Mouse (Mus musculus): ENCODE results near the gene Irf3. TPM values are rescaled to one million over a fixed set of nuclear protein-coding genes. Genes with fewer than 3 reads are reported as not detected.

Gene Irf3
- polyA plus RNA-seq, 1 experiment, result 277 TPM

DNA sequence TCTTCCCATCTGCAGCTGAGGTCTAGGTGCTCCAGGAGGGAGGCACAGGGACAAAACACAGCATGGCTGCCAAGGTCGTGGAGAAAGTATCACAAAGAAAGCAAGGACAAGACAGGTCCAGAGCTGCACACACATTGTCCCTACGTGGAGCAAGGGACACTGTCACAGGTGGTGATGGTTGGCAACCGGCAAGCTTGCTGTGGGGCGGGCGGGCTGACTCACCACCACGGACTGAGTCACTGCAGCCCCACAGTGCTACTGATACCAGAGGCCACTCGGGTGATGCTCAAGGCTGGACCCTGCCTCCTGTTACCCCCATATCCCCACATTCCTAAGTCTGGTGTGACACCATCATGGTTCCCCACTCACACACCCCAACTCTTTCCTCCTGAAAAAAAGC is 5.0 kb downstream of the Irf3 start:
- H3K36me3 ChIP-seq (ENCODE audit: control insufficient read depth, insufficient read depth, low read length), result peaks cover 57% of the 10 kb centered on the region

DNA sequence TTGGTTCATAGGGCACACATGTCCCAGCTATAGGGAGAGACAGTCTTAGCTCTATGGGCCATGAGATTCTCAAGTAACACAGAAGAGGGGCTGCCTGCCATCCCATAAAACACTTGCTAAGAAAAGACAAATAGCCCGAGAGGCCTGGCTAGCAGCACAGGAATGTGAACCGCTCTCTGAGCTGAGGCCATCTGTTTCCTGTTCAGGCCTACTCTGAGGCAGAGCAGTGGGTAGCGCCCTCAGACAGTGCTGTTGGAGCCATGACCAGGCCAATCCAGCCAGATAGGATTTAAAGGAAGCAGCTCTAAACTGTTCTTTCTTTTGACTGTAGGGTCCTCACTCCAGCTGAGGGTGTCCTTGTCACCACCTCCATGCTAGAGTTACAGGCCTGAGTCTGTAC is 7.1 kb downstream of the Irf3 start:
- Histone ChIP-seq H3K27me3 (ENCODE audit: control insufficient read depth, insufficient read depth, low read length) (no peaks in the 10 kb centered on the region), H3K4me3 (ENCODE audit: control insufficient read depth, insufficient read depth, low read length) (no peak overlapping the region), H3K36me3 (ENCODE audit: control insufficient read depth, insufficient read depth, low read length) (peaks cover 63% of the 10 kb centered on the region), H3K27ac (ENCODE audit: control insufficient read depth, insufficient read depth, low read length) (no peak overlapping the region), H3K4me1 (replicated peaks; ENCODE audit: control insufficient read depth, insufficient read depth, low read length) (peaks cover 2% of the 10 kb centered on the region; the same call in 1 of the 2 replicates)
- no peak for DNase-seq
- TF ChIP-seq CTCF (IDR thresholded peaks at IDR 0.05; ENCODE audit: borderline replicate concordance, control insufficient read depth, extremely low read depth, insufficient read depth, low read length, poor library complexity), result no peak
- no peak for TF ChIP-seq POLR2A (IDR thresholded peaks at IDR 0.05; ENCODE audit: control insufficient read depth, extremely low read depth, insufficient read depth, low read length, poor library complexity)
- WGBS, result 72% methylated on average over 3 of the region's 3 CpGs

More for the DNA sequence above, 5.0 kb downstream of the Irf3 start:
- no peak for TF ChIP-seq CTCF (IDR thresholded peaks at IDR 0.05; ENCODE audit: borderline replicate concordance, control insufficient read depth, extremely low read depth, insufficient read depth, low read length, poor library complexity)
- no peak for TF ChIP-seq POLR2A (IDR thresholded peaks at IDR 0.05; ENCODE audit: control insufficient read depth, extremely low read depth, insufficient read depth, low read length, poor library complexity)
- WGBS, result 90% methylated on average over 7 of the region's 7 CpGs
- Histone ChIP-seq H3K27me3 (ENCODE audit: control insufficient read depth, insufficient read depth, low read length) (no peaks in the 10 kb centered on the region), H3K4me3 (ENCODE audit: control insufficient read depth, insufficient read depth, low read length) (no peak overlapping the region), H3K4me1 (replicated peaks; ENCODE audit: control insufficient read depth, insufficient read depth, low read length) (peaks cover 11% of the 10 kb centered on the region), H3K27ac (ENCODE audit: control insufficient read depth, insufficient read depth, low read length) (no peak overlapping the region)
- DNase-seq, result no peak

DNA sequence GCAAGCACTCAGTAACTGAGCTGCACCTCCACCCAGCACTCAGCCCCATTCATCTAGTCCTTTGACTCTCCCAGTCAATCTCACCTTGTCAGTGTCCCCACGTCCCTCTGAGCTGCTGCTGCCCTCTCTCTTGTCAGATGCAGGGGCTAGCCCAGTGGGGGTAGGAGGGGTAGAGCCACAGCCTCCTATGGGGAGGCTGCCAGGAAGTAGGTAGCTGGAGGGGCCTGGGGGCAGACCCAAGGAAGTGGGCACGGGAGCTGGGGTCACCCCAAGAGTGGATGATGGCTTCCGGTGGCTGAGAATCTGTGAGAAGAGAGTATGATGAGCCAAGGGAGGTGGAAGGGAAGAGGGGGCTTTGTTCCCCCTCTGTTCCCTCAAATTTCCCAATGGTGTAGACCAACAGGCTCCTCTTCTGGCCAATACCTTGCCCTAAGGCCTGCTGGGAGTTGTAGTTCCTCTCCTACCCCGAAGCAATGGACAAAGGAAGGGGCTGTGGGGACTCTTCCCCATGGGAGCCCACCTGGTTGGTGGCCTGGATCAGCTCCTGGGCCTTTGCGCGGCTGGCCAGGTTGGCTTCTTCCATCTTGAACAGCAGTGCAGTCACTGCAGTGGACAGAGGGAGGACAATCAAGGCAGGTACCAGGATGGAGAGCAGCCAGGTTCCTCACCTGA is 8.0 kb downstream of the Irf3 start:
- 89% methylated on average over 6 of the region's 6 CpGs for WGBS
- TF ChIP-seq POLR2A (IDR thresholded peaks at IDR 0.05; ENCODE audit: control insufficient read depth, extremely low read depth, insufficient read depth, low read length, poor library complexity) (no peak), CTCF (IDR thresholded peaks at IDR 0.05; ENCODE audit: borderline replicate concordance, control insufficient read depth, extremely low read depth, insufficient read depth, low read length, poor library complexity) (no peak)
- H3K4me1 ChIP-seq (replicated peaks; ENCODE audit: control insufficient read depth, insufficient read depth, low read length), result no peaks in the 10 kb centered on the region
- peaks cover 63% of the 10 kb centered on the region for H3K36me3 ChIP-seq (ENCODE audit: control insufficient read depth, insufficient read depth, low read length)
- H3K27me3 ChIP-seq (ENCODE audit: control insufficient read depth, insufficient read depth, low read length), result no peaks in the 10 kb centered on the region
- no peak for DNase-seq
- no peak overlapping the region for H3K4me3 ChIP-seq (ENCODE audit: control insufficient read depth, insufficient read depth, low read length)
- no peak overlapping the region for H3K27ac ChIP-seq (ENCODE audit: control insufficient read depth, insufficient read depth, low read length)

DNA sequence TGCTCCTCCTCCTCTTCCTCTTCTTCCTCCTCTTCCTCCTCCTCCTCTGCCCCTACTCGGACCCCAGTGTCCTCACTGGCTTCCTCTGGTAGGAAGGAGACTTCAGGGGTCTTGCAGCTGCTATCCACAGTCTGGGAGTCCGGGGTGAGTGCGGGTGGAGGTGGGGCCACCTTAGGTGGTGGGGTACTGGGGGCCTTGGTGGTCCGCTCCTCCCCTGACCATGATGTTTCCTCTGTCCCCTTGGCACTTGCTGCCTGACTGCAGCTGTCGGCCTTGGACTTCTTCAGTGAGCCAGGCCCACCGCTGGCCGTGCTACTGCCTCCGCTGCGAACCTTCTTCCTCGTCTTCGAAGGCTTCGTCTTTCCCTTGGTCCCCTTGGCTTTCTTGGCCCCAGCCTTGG is 9.1 kb downstream of the Irf3 start:
- no peak overlapping the region for H3K27ac ChIP-seq (ENCODE audit: control insufficient read depth, insufficient read depth, low read length)
- no peak for DNase-seq
- peaks cover 55% of the 10 kb centered on the region for H3K36me3 ChIP-seq (ENCODE audit: control insufficient read depth, insufficient read depth, low read length)
- no peak overlapping the region for H3K4me3 ChIP-seq (ENCODE audit: control insufficient read depth, insufficient read depth, low read length)
- 97% methylated on average over 12 of the region's 12 CpGs for WGBS
- H3K27me3 ChIP-seq (ENCODE audit: control insufficient read depth, insufficient read depth, low read length), result no peaks in the 10 kb centered on the region
- H3K4me1 ChIP-seq (replicated peaks; ENCODE audit: control insufficient read depth, insufficient read depth, low read length), result no peaks in the 10 kb centered on the region
- TF ChIP-seq CTCF (IDR thresholded peaks at IDR 0.05; ENCODE audit: borderline replicate concordance, control insufficient read depth, extremely low read depth, insufficient read depth, low read length, poor library complexity) (no peak), POLR2A (IDR thresholded peaks at IDR 0.05; ENCODE audit: control insufficient read depth, extremely low read depth, insufficient read depth, low read length, poor library complexity) (no peak)

DNA sequence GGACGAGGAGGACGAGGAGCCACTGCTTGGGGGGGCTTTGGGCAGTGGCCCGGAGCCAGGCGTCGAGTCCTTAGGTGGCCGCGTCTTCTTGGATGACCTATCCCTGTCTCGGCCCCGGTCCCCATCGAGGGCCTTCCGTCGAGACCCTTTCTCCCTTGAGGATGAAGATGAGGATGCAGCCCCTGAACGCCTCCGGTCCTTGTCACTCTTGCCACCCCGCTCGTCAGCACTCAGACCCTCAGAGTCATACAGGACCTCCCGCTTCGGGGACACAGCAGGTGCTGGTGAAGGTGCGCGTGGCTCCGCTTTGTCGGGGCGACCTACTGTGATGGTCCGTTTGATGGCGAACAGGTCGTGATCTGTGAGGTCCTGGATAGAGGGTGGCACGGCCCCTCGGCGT is 9.7 kb downstream of the Irf3 start:
- Histone ChIP-seq H3K36me3 (ENCODE audit: control insufficient read depth, insufficient read depth, low read length) (peaks cover 55% of the 10 kb centered on the region), H3K27ac (ENCODE audit: control insufficient read depth, insufficient read depth, low read length) (no peak overlapping the region), H3K4me1 (replicated peaks; ENCODE audit: control insufficient read depth, insufficient read depth, low read length) (no peaks in the 10 kb centered on the region), H3K27me3 (ENCODE audit: control insufficient read depth, insufficient read depth, low read length) (no peaks in the 10 kb centered on the region), H3K4me3 (ENCODE audit: control insufficient read depth, insufficient read depth, low read length) (no peak overlapping the region)
- DNase-seq, result no peak
- 98% methylated on average over 29 of the region's 29 CpGs for WGBS
- TF ChIP-seq CTCF (IDR thresholded peaks at IDR 0.05; ENCODE audit: borderline replicate concordance, control insufficient read depth, extremely low read depth, insufficient read depth, low read length, poor library complexity) (no peak), POLR2A (IDR thresholded peaks at IDR 0.05; ENCODE audit: control insufficient read depth, extremely low read depth, insufficient read depth, low read length, poor library complexity) (no peak)

DNA sequence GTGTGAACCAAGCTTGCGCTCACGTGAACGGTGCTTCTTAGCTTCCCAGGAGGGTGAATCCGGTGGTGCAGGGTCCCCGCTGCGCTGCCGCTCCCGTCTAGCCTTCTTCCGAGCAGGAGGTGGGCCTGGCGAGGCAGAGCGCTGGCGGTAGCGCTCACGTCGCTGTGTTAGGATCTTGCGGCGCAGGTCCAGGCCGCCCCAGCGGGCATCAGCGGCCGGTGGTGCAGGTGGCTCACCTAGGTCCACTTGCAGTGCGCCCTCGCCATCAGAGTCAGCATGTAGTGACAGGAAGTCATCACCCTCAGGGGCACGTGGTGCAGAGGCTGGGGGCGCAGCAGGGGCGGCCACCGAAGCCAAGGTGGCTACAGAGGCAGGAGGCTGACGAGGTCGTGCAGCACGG is 10.4 kb downstream of the Irf3 start:
- H3K36me3 ChIP-seq (ENCODE audit: control insufficient read depth, insufficient read depth, low read length), result peaks cover 53% of the 10 kb centered on the region
- H3K4me3 ChIP-seq (ENCODE audit: control insufficient read depth, insufficient read depth, low read length), result no peak overlapping the region
- H3K27ac ChIP-seq (ENCODE audit: control insufficient read depth, insufficient read depth, low read length), result no peak overlapping the region
- H3K27me3 ChIP-seq (ENCODE audit: control insufficient read depth, insufficient read depth, low read length), result no peaks in the 10 kb centered on the region
- no peaks in the 10 kb centered on the region for H3K4me1 ChIP-seq (replicated peaks; ENCODE audit: control insufficient read depth, insufficient read depth, low read length)
- WGBS, result 97% methylated on average over 30 of the region's 30 CpGs
- TF ChIP-seq POLR2A (IDR thresholded peaks at IDR 0.05; ENCODE audit: control insufficient read depth, extremely low read depth, insufficient read depth, low read length, poor library complexity), result no peak
- no peak for TF ChIP-seq CTCF (IDR thresholded peaks at IDR 0.05; ENCODE audit: borderline replicate concordance, control insufficient read depth, extremely low read depth, insufficient read depth, low read length, poor library complexity)
- DNase-seq, result no peak

DNA sequence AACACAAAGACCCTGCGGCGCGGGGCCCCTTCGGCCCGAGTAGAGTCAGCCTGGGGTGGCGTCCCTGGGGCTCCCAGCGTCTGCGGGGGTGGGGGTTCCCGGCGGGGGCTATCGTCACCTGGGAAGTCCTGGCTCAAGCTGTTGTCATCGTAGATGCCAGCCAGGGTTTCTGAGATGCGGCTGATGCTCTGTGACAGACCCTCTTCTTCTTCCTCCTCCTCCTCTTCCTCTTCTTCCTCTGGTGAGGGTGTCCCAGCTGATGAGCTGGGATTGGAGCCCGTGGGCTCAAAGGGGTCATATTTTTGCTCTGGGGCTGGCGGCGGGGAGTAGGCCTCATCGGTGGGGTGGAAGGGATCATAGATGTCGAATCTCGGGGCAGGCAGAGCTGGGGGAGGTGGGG is 11.0 kb downstream of the Irf3 start:
- 98% methylated on average over 19 of the region's 19 CpGs for WGBS
- no peak for TF ChIP-seq POLR2A (IDR thresholded peaks at IDR 0.05; ENCODE audit: control insufficient read depth, extremely low read depth, insufficient read depth, low read length, poor library complexity)
- TF ChIP-seq CTCF (IDR thresholded peaks at IDR 0.05; ENCODE audit: borderline replicate concordance, control insufficient read depth, extremely low read depth, insufficient read depth, low read length, poor library complexity), result no peak
- no peak for DNase-seq
- no peaks in the 10 kb centered on the region for H3K27me3 ChIP-seq (ENCODE audit: control insufficient read depth, insufficient read depth, low read length)
- H3K36me3 ChIP-seq (ENCODE audit: control insufficient read depth, insufficient read depth, low read length), result peaks cover 47% of the 10 kb centered on the region
- H3K4me3 ChIP-seq (ENCODE audit: control insufficient read depth, insufficient read depth, low read length), result no peak overlapping the region
- no peaks in the 10 kb centered on the region for H3K4me1 ChIP-seq (replicated peaks; ENCODE audit: control insufficient read depth, insufficient read depth, low read length)
- H3K27ac ChIP-seq (ENCODE audit: control insufficient read depth, insufficient read depth, low read length), result no peak overlapping the region

All from thymus, adult 2 months (tissue).